Mouse (Mus musculus) cerebellum, adult 11-12 months (tissue): ENCODE data around the gene Naaladl1.

Source experiments
- DNase-seq: peaks from one replicate; pipeline ENCODE4 v3.0.0; 2022

Gene Naaladl1

DNA sequence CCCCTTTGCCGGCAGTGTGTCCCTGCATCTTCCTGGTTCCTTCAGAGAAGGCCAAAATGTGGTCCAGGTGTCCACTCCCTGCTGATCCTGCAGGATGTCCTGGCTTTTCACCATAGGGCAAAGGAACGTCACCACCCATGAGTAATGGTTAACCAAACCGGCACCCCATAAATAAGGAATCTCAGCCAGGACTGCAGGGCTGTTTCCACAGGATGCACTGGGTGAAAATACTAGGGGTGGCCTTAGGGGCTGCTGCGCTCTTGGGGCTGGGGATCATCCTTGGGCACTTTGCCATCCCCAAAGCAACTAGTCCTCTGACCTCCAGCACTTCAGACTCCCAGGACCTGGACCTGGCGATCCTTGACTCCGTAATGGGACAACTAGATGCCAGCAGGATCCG, at the start of gene Naaladl1:
TSS of gene Naaladl1 (plus strand) at position 197 of the 400 bp plus-strand sequence.
- no peak for DNase-seq

GRCm38 (mm10) chr19:6056696-6057095, 48.9 kb upstream of the Naaladl1 start:
- DNase-seq = peak; percentile 50

DNA sequence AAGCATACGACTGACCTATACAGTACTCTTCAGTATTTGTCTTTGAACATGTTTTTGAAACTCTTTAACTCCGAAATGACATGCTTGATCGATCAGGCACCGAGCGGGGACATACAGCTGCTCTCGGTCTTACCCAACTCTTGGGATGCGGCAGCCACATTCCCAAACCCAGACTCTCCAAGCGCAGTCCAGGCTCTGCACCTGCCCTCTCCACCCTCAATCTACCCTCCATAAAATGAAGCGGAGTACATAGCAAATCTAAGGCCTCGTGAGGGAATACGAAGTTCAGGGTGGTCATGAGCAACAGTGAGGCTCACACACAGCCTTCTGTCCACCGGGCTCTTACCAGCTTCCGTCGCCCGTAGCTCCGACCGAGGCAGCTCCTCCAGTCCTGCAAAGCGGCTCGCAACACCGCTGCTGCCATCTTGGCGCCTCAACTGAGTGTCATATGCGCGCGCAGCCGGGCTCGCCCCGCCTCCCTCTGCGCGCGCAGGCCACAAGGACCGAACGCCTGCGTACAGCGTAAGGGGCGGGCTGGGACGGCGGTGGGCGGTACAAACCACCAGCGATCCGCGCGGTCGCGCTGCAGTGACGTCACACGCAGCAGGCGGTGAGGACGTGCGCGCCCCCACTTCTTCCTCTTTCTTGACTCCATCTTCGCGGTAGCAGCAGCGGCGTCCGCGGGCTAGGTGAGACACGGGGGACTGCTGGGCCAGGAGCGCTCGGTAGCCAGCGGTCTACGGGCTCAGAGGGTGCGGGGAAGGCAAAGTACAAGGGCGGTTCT, 48.1 kb upstream of the Naaladl1 start, which contains the start of the genes Mrpl49 and Fau:
TSS of gene Mrpl49 (minus strand) at position 473 of the 784 bp plus-strand sequence.
TSS of gene Fau (plus strand) at position 532 of the 784 bp plus-strand sequence.
- peak; percentile 99 for DNase-seq

DNA sequence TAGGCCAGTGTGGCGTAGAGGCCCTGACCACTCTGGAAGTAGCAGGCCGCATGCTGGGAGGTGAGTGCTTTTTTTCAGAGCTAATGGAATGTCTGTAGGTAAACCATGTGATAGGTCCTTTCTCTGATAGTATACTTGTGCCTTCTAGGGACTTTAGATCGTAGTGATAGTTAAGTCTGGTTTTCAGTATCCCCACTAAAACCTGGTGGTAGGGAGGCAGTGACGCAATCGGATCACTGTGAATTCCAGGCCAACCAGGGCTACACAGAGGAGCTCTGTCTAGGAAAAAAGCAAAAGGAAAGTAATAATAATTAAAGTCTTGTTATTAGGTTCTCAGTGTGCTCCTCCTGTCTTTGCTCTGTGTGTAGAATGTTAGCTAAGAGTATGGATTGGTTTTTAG, 47.1 kb upstream of the Naaladl1 start:
- DNase-seq = no peak

GRCm38 (mm10) chr19:6058966-6059365, 46.6 kb upstream of the Naaladl1 start:
- DNase-seq = peak; percentile 30

- peak; percentile 86 for DNase-seq
These were observed 44.5 kb upstream of the Naaladl1 start, which contains the start of gene Znhit2 for GRCm38 (mm10) chr19:6061021-6061533. Gene Znhit2 (plus strand): TSS chr19:6061192.

DNA sequence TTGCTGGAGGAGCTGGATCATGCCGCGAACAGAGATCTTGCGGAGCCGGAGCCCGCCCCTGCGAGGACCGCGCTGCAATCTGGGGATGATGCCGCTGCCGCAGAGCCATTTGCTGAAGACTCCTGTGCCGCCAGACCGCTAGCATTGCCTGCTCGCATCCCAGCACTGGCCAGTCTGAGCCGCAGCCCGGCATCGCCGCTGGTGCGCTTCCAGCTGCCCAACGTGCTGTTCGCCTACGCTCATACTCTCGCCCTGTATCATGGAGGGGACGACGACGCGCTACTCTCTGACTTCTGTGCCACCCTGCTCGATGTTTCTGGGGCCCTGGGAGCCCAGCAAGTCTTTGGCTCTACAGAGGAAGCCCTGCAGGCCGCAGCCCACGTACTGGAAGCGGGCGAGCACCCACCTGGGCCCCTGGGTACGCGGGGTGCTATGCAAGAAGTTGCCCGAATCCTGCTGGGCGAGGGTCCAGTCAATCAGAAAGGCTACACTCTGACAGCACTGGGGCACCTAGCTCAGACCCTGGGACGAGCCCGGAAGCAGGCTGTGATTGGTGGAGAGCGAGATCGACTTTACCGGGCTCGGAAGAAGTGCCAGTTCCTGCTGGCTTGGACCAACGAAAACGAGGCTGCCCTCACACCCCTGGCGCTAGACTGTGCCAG, 43.8 kb upstream of the Naaladl1 start:
- peak; percentile 59 for DNase-seq

DNA sequence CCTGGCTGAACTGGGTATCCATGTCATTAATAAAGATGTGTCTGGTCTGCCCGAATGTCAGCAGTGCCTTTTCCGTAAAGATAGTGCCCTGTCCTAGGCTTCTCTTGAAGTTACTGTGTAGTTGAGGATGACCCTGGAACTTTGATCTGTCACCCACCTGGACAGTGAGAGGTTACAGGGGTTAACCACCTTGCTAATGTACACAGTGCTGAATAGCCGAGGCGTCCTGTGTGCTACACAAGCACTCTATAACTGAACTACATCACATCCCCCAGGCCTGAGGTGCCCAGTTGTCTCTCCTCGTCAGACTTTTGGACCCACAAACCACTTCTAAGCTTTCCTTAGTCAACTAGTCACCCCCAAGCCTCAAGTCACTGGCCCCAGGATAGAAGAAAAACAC, 43.2 kb upstream of the Naaladl1 start:
- DNase-seq = no peak

- DNase-seq = peak; percentile 36
These were observed 42.5 kb upstream of the Naaladl1 start for GRCm38 (mm10) chr19:6063081-6063480.

GRCm38 (mm10) chr19:6066571-6066970, 39.0 kb upstream of the Naaladl1 start:
- DNase-seq = no peak

DNA sequence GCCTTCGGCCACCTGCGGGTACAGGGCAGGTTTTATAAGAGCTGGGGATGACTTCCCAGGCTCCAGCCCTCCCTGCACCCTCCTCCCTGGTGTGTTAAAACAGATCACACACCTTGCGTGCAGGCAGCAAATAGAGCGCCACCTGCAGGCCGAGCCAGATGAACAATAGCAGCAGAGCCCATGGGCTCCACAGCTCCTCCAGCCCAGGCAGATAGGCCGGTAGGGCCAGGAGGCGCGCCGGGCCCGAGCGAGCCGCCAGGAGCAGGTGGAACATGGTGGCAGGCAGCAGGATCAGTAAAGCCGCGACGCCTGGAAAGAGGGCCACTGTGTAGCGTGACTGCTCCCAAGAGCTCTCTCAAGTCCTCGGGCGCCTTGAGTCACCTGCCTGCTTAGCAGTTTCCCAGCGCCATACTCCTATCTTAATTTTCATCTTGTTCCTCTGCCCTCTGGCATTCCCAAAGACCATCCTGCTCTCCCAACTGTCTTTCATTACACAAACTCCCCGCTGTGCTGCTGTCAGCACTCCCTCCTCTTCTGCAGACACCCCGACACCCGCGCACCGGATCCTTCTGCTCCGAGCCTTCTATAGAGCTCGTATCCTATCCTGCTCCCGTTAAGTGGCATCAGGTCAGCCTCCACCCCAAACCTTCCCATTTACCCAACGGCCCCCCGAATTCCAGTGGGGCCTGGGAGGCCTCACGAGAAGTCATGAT, 38.4 kb upstream of the Naaladl1 start:
- DNase-seq = peak; percentile 90

GRCm38 (mm10) chr19:6067724-6068415, 37.7 kb upstream of the Naaladl1 start, which contains the start of gene Tm7sf2:
Gene Tm7sf2 (minus strand): TSS chr19:6068373.
- peak; percentile 86 for DNase-seq

DNA sequence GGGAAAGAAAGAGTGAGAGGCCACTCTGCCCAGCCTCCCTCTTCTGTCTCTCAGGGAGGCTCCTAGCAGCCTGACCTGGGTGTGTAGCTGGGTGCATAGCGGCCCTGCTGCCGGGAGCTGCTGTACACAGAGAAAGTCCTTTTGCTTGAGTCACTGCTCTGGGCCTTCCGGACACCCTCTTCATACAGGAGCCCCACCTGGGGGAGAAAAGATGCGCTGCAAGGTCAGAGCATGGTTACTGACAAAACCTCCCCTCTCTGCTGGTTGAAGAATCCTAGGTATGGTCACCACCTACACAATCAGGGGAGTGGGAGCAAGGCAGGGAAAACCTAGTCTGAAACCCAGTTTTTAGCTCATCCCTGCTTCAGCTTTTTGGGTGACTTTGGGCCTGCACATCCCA, 36.6 kb upstream of the Naaladl1 start:
- DNase-seq = no peak

GRCm38 (mm10) chr19:6069851-6070250, 35.7 kb upstream of the Naaladl1 start:
- DNase-seq = no peak

DNA sequence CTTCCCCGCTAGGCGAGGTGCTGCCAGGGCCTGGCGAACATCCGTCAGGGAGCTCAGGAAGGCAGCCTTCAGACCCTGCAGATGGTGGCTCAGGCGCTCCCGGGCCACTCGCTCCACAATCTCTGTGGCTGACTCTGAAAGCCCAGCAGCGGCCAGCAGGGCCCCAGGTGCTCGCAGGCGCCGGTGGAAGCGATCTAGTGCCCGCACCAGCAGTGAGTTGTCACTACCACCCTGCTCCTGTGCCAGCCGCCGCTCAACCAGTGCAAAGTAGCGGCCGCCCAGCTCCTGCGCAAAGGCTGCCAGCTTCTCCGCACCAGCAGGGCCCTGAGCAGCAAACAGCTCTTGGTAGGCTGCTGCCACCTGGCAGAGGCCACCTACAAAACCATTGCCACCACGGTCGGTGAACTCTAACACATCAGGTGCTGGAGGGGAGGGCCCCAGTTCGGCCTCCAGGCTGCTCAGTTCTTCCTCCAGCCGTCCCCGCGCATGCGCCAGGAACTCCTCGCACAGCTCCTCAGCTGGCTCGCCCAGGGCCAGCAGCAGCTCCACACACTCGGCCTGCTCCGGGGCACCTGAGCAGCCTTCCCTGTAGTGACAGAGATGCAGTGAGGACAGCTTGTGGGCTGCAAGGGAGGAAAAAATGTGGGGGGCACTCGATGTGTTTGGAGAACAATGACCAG, 34.9 kb upstream of the Naaladl1 start:
- DNase-seq = no peak

GRCm38 (mm10) chr19:6071261-6071660, 34.3 kb upstream of the Naaladl1 start:
- DNase-seq = no peak

DNA sequence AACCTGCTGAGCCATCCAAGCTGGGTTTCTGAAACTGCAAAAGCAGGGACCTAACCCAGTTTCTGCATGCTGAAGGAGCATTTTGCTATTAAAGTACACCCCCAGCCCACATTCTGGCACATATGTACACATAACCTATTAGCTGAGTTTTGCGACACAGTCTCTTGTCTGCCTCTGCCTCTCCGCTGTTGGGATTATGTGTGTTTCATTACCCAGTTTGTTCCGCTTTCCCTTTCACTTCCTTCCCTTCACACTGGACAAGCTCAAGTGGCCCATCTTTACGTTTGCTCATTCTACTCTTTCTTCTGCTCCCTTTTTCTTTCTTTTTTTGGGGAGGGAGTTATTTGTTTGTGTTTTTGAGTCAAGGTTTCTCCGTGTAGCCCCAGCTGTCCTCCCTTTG, 31.7 kb upstream of the Naaladl1 start:
- DNase-seq = no peak

GRCm38 (mm10) chr19:6076564-6077393, 28.8 kb upstream of the Naaladl1 start, which contains the start of gene Vps51:
Gene Vps51 (minus strand): TSS chr19:6077231.
- DNase-seq = peak; percentile 84

- DNase-seq = no peak
These were observed 25.6 kb upstream of the Naaladl1 start, which contains the start of gene Tmem262 for GRCm38 (mm10) chr19:6079983-6080480. Gene Tmem262 (plus strand): TSS chr19:6080033.

- DNase-seq = no peak
These were observed 23.4 kb upstream of the Naaladl1 start, which contains the start of gene Gm28374 for GRCm38 (mm10) chr19:6082156-6082555. Gene Gm28374 (minus strand): TSS chr19:6082256.
